Mouse (Mus musculus): ENCODE measurements around the gene Ank3. TPM values are rescaled to one million over a fixed set of nuclear protein-coding genes. Genes with fewer than 3 reads are reported as not detected.
A peak's percentile ranks its signal among the peaks of the same experiment; 100 is the strongest.

The Ank3 gene
- polyA plus RNA-seq, 1 experiment from 2014 or later: 22.5 TPM

GRCm38 (mm10) chr10:70015201-70015600 is 616.6 kb downstream of the Ank3 start:
- Histone ChIP-seq H3K4me1 (ENCODE audit: control insufficient read depth, insufficient read depth, low read length) (0 out of 2 replicates have a peak, but pooled peaks cover 2% of the 10 kb centered on the region), H3K27ac (replicated peaks; ENCODE audit: low read depth, low read length) (no peak overlapping the region)

GRCm38 (mm10) chr10:70018691-70019090 is 620.1 kb downstream of the Ank3 start:
- no peak overlapping the region for H3K4me2 ChIP-seq (ENCODE audit: low read depth, low read length)
- no peak overlapping the region for H3K4me3 ChIP-seq (ENCODE audit: low read depth, low read length)
- 80% methylated on average over 2 of the region's 2 CpGs for WGBS
- 0 out of 2 replicates have a peak, but pooled peaks cover 4% of the 10 kb centered on the region for H3K9me3 ChIP-seq (ENCODE audit: control insufficient read depth, low read length)
- no peak for ATAC-seq (ENCODE audit: low read depth)
- DNase-seq (ENCODE audit: low spot score): no peak
- no peaks in the 10 kb centered on the region for H3K27me3 ChIP-seq (replicated peaks; ENCODE audit: control insufficient read depth, insufficient read depth, low read length)
- no peak overlapping the region for H3K9ac ChIP-seq (ENCODE audit: low read depth, low read length)
- H3K27ac ChIP-seq (replicated peaks; ENCODE audit: low read depth, low read length): no peak overlapping the region
- H3K4me1 ChIP-seq (ENCODE audit: control insufficient read depth, insufficient read depth, low read length): no peaks in the 10 kb centered on the region
- H3K36me3 ChIP-seq (ENCODE audit: control insufficient read depth, insufficient read depth, low read length): 0 out of 2 replicates have a peak, but pooled peaks cover 14% of the 10 kb centered on the region

More at GRCm38 (mm10) chr10:70015201-70015600, 616.6 kb downstream of the Ank3 start:
- 87% methylated on average over 9 of the region's 9 CpGs for WGBS
- no peak for ATAC-seq (ENCODE audit: low read depth)
- DNase-seq (ENCODE audit: low spot score): no peak
- H3K36me3 ChIP-seq (ENCODE audit: control insufficient read depth, insufficient read depth, low read length): 0 out of 2 replicates have a peak, but pooled peaks cover 13% of the 10 kb centered on the region
- 0 out of 2 replicates have a peak, but pooled peaks cover 4% of the 10 kb centered on the region for H3K9me3 ChIP-seq (ENCODE audit: control insufficient read depth, low read length)
- no peak overlapping the region for H3K9ac ChIP-seq (ENCODE audit: low read depth, low read length)
- no peak overlapping the region for H3K4me2 ChIP-seq (ENCODE audit: low read depth, low read length)
- no peaks in the 10 kb centered on the region for H3K27me3 ChIP-seq (replicated peaks; ENCODE audit: control insufficient read depth, insufficient read depth, low read length)
- no peak overlapping the region for H3K4me3 ChIP-seq (ENCODE audit: low read depth, low read length)

- Histone ChIP-seq H3K4me2 (ENCODE audit: low read depth, low read length) (no peak overlapping the region), H3K27ac (replicated peaks; ENCODE audit: low read depth, low read length) (no peak overlapping the region), H3K9ac (ENCODE audit: low read depth, low read length) (no peak overlapping the region), H3K4me3 (ENCODE audit: low read depth, low read length) (no peak overlapping the region), H3K27me3 (replicated peaks; ENCODE audit: control insufficient read depth, insufficient read depth, low read length) (no peaks in the 10 kb centered on the region), H3K4me1 (ENCODE audit: control insufficient read depth, insufficient read depth, low read length) (no peaks in the 10 kb centered on the region), H3K9me3 (ENCODE audit: control insufficient read depth, low read length) (0 out of 2 replicates have a peak, but pooled peaks cover 4% of the 10 kb centered on the region), H3K36me3 (ENCODE audit: control insufficient read depth, insufficient read depth, low read length) (0 out of 2 replicates have a peak, but pooled peaks cover 9% of the 10 kb centered on the region)
- DNase-seq (ENCODE audit: low spot score): no peak
- ATAC-seq (ENCODE audit: low read depth): no peak
- 82% methylated on average over 10 of the region's 10 CpGs for WGBS
These were observed 623.1 kb downstream of the Ank3 start for GRCm38 (mm10) chr10:70021667-70022066.

- Histone ChIP-seq H3K36me3 (ENCODE audit: control insufficient read depth, insufficient read depth, low read length) (0 out of 2 replicates have a peak, but pooled peaks cover 9% of the 10 kb centered on the region), H3K4me2 (ENCODE audit: low read depth, low read length) (no peak overlapping the region), H3K9me3 (ENCODE audit: control insufficient read depth, low read length) (0 out of 2 replicates have a peak, but pooled peaks cover 4% of the 10 kb centered on the region), H3K4me3 (ENCODE audit: low read depth, low read length) (no peak overlapping the region), H3K27me3 (replicated peaks; ENCODE audit: control insufficient read depth, insufficient read depth, low read length) (no peaks in the 10 kb centered on the region), H3K27ac (replicated peaks; ENCODE audit: low read depth, low read length) (no peak overlapping the region), H3K9ac (ENCODE audit: low read depth, low read length) (no peak overlapping the region), H3K4me1 (ENCODE audit: control insufficient read depth, insufficient read depth, low read length) (no peaks in the 10 kb centered on the region)
- WGBS: 57% methylated on average over 5 of the region's 5 CpGs
- DNase-seq (ENCODE audit: low spot score) (no peak), ATAC-seq (ENCODE audit: low read depth) (no peak)
These were observed 624.0 kb downstream of the Ank3 start for GRCm38 (mm10) chr10:70022596-70022995.

- no peak overlapping the region for H3K4me3 ChIP-seq (ENCODE audit: low read depth, low read length)
- DNase-seq (ENCODE audit: low spot score): no peak
- H3K4me1 ChIP-seq (ENCODE audit: control insufficient read depth, insufficient read depth, low read length): no peaks in the 10 kb centered on the region
- H3K9ac ChIP-seq (ENCODE audit: low read depth, low read length): no peak overlapping the region
- 0 out of 2 replicates have a peak, but pooled peaks cover 4% of the 10 kb centered on the region for H3K9me3 ChIP-seq (ENCODE audit: control insufficient read depth, low read length)
- no peak overlapping the region for H3K27ac ChIP-seq (replicated peaks; ENCODE audit: low read depth, low read length)
- H3K27me3 ChIP-seq (replicated peaks; ENCODE audit: control insufficient read depth, insufficient read depth, low read length): no peaks in the 10 kb centered on the region
- WGBS: 84% methylated on average over 11 of the region's 11 CpGs
- no peak for ATAC-seq (ENCODE audit: low read depth)
- H3K36me3 ChIP-seq (ENCODE audit: control insufficient read depth, insufficient read depth, low read length): 0 out of 2 replicates have a peak, but pooled peaks cover 9% of the 10 kb centered on the region
- no peak overlapping the region for H3K4me2 ChIP-seq (ENCODE audit: low read depth, low read length)
These were observed 625.3 kb downstream of the Ank3 start for GRCm38 (mm10) chr10:70023861-70024260.

- DNase-seq (ENCODE audit: low spot score): no peak
- ATAC-seq (ENCODE audit: low read depth): no peak
- no peak overlapping the region for H3K9ac ChIP-seq (ENCODE audit: low read depth, low read length)
- H3K9me3 ChIP-seq (ENCODE audit: control insufficient read depth, low read length): no peaks in the 10 kb centered on the region
- no peaks in the 10 kb centered on the region for H3K4me1 ChIP-seq (ENCODE audit: control insufficient read depth, insufficient read depth, low read length)
- no peaks in the 10 kb centered on the region for H3K27me3 ChIP-seq (replicated peaks; ENCODE audit: control insufficient read depth, insufficient read depth, low read length)
- H3K27ac ChIP-seq (replicated peaks; ENCODE audit: low read depth, low read length): no peak overlapping the region
- no peak overlapping the region for H3K4me2 ChIP-seq (ENCODE audit: low read depth, low read length)
- H3K4me3 ChIP-seq (ENCODE audit: low read depth, low read length): no peak overlapping the region
- no peaks in the 10 kb centered on the region for H3K36me3 ChIP-seq (ENCODE audit: control insufficient read depth, insufficient read depth, low read length)
- WGBS: 88% methylated on average over 8 of the region's 8 CpGs
These were observed 633.4 kb downstream of the Ank3 start for GRCm38 (mm10) chr10:70031942-70032341.

GRCm38 (mm10) chr10:70032982-70033381 is 634.4 kb downstream of the Ank3 start:
- Histone ChIP-seq H3K4me2 (ENCODE audit: low read depth, low read length) (no peak overlapping the region), H3K9ac (ENCODE audit: low read depth, low read length) (no peak overlapping the region), H3K9me3 (ENCODE audit: control insufficient read depth, low read length) (no peaks in the 10 kb centered on the region), H3K36me3 (ENCODE audit: control insufficient read depth, insufficient read depth, low read length) (no peaks in the 10 kb centered on the region), H3K4me1 (ENCODE audit: control insufficient read depth, insufficient read depth, low read length) (no peaks in the 10 kb centered on the region), H3K27me3 (replicated peaks; ENCODE audit: control insufficient read depth, insufficient read depth, low read length) (no peaks in the 10 kb centered on the region), H3K27ac (replicated peaks; ENCODE audit: low read depth, low read length) (no peak overlapping the region), H3K4me3 (ENCODE audit: low read depth, low read length) (no peak overlapping the region)
- DNase-seq (ENCODE audit: low spot score) (no peak), ATAC-seq (ENCODE audit: low read depth) (no peak)
- WGBS: 86% methylated on average over 9 of the region's 9 CpGs

- Histone ChIP-seq H3K27me3 (replicated peaks; ENCODE audit: control insufficient read depth, insufficient read depth, low read length) (no peaks in the 10 kb centered on the region), H3K9ac (ENCODE audit: low read depth, low read length) (no peak overlapping the region), H3K4me1 (ENCODE audit: control insufficient read depth, insufficient read depth, low read length) (no peaks in the 10 kb centered on the region), H3K4me3 (ENCODE audit: low read depth, low read length) (no peak overlapping the region), H3K4me2 (ENCODE audit: low read depth, low read length) (no peak overlapping the region), H3K9me3 (ENCODE audit: control insufficient read depth, low read length) (no peaks in the 10 kb centered on the region), H3K36me3 (ENCODE audit: control insufficient read depth, insufficient read depth, low read length) (no peaks in the 10 kb centered on the region), H3K27ac (replicated peaks; ENCODE audit: low read depth, low read length) (no peak overlapping the region)
- DNase-seq (ENCODE audit: low spot score): peak; percentile 39
- 62% methylated on average over 3 of the region's 3 CpGs for WGBS
- ATAC-seq (ENCODE audit: low read depth): peak; percentile 60; the same call in 1 of the 2 replicates
These were observed 635.3 kb downstream of the Ank3 start for GRCm38 (mm10) chr10:70033856-70034255.

- Histone ChIP-seq H3K27me3 (replicated peaks; ENCODE audit: control insufficient read depth, insufficient read depth, low read length) (no peaks in the 10 kb centered on the region), H3K27ac (replicated peaks; ENCODE audit: low read depth, low read length) (no peak overlapping the region), H3K9ac (ENCODE audit: low read depth, low read length) (no peak overlapping the region), H3K4me3 (ENCODE audit: low read depth, low read length) (no peak overlapping the region), H3K36me3 (ENCODE audit: control insufficient read depth, insufficient read depth, low read length) (no peaks in the 10 kb centered on the region), H3K9me3 (ENCODE audit: control insufficient read depth, low read length) (no peaks in the 10 kb centered on the region), H3K4me2 (ENCODE audit: low read depth, low read length) (no peak overlapping the region), H3K4me1 (ENCODE audit: control insufficient read depth, insufficient read depth, low read length) (no peaks in the 10 kb centered on the region)
- WGBS: 53% methylated on average over 17 of the region's 17 CpGs
- peak; percentile 79 for DNase-seq (ENCODE audit: low spot score)
- peak; percentile 82 for ATAC-seq (ENCODE audit: low read depth)
These were observed 641.3 kb downstream of the Ank3 start for GRCm38 (mm10) chr10:70039871-70040291.

All from embryonic facial prominence, embryonic 14.5 days (tissue).